Mouse (Mus musculus): ENCODE results near the gene Ccdc92.

GRCm38 (mm10) chr5:124891921-124892370, 29.7 kb upstream of the Ccdc92 start:
- TF ChIP-seq CTCF (IDR thresholded peaks at IDR 0.05; ENCODE audit: extremely low read depth, insufficient read length, insufficient replicate concordance, low read depth, low read length) (no peak), POLR2A (IDR thresholded peaks at IDR 0.05; ENCODE audit: low read depth, low read length) (no peak)

Measured in small intestine, adult 2 months (tissue).